Mouse (Mus musculus): Measurements from ENCODE around the gene Aurka. TPM values are rescaled to one million over a fixed set of nuclear protein-coding genes. Genes with fewer than 3 reads are reported as not detected.

Gene Aurka
- polyA plus RNA-seq, 1 experiment from 2014 or later = 165 TPM

GRCm38 (mm10) chr2:172346933-172347611 lies 23.3 kb downstream of the Aurka start:
- H3K36me3 ChIP-seq (ENCODE audit: insufficient read depth) = no peaks in the 10 kb centered on the region
- ATAC-seq (ENCODE audit: insufficient read depth) (no peak), DNase-seq (peak; percentile 33)
- H3K4me2 ChIP-seq = peak overlapping the region; percentile 97
- peak overlapping the region; percentile 75; the same call in 1 of the 2 replicates for H3K9ac ChIP-seq
- peak overlapping the region; percentile 24; the same call in 1 of the 2 replicates for H3K27ac ChIP-seq (ENCODE audit: low read depth)
- WGBS = 41% methylated on average over 8 of the region's 8 CpGs
- H3K27me3 ChIP-seq (ENCODE audit: insufficient read depth, low read length) = no peaks in the 10 kb centered on the region
- H3K4me1 ChIP-seq (ENCODE audit: insufficient read depth) = peaks cover 23% of the 10 kb centered on the region
- no peaks in the 10 kb centered on the region for H3K9me3 ChIP-seq (ENCODE audit: low read depth, low read length)
- peak overlapping the region; percentile 74 for H3K4me3 ChIP-seq (ENCODE audit: low read depth, low read length)
- TF ChIP-seq CTCF (IDR thresholded peaks at IDR 0.05; ENCODE audit: low read depth) = no peak

- H3K27me3 ChIP-seq (ENCODE audit: insufficient read depth, low read length) = no peaks in the 10 kb centered on the region
- peak; percentile 57 for DNase-seq
- peak; percentile 1; the same call in 1 of the 2 replicates for ATAC-seq (ENCODE audit: insufficient read depth)
- peak overlapping the region; percentile 97 for H3K4me2 ChIP-seq
- no peaks in the 10 kb centered on the region for H3K36me3 ChIP-seq (ENCODE audit: insufficient read depth)
- peak overlapping the region; percentile 75 for H3K9ac ChIP-seq
- WGBS = 4% methylated on average over 31 of the region's 31 CpGs
- H3K4me1 ChIP-seq (ENCODE audit: insufficient read depth) = peaks cover 23% of the 10 kb centered on the region
- no peak for TF ChIP-seq CTCF (IDR thresholded peaks at IDR 0.05; ENCODE audit: low read depth)
- H3K4me3 ChIP-seq (ENCODE audit: low read depth, low read length) = peak overlapping the region; percentile 74
- no peaks in the 10 kb centered on the region for H3K9me3 ChIP-seq (ENCODE audit: low read depth, low read length)
- peak overlapping the region; percentile 70 for H3K27ac ChIP-seq (ENCODE audit: low read depth)
Observed at GRCm38 (mm10) chr2:172346034-172346929, 24.1 kb downstream of the Aurka start.

- peak within 1 kb of the TSS; percentile 81 for H3K27ac ChIP-seq (ENCODE audit: low read depth)
- DNase-seq = peak; percentile 100
- peak; percentile 85 for ATAC-seq (ENCODE audit: insufficient read depth)
- H3K9ac ChIP-seq = peak within 1 kb of the TSS; percentile 75
- peak within 1 kb of the TSS; percentile 97 for H3K4me2 ChIP-seq
- no peaks in the 10 kb centered on the region for H3K27me3 ChIP-seq (ENCODE audit: insufficient read depth, low read length)
- no peaks in the 10 kb centered on the region for H3K9me3 ChIP-seq (ENCODE audit: low read depth, low read length)
- peaks cover 23% of the 10 kb centered on the region for H3K4me1 ChIP-seq (ENCODE audit: insufficient read depth)
- H3K36me3 ChIP-seq (ENCODE audit: insufficient read depth) = no peaks in the 10 kb centered on the region
- no peak for TF ChIP-seq CTCF (IDR thresholded peaks at IDR 0.05; ENCODE audit: low read depth)
- peak within 1 kb of the TSS; percentile 74 for H3K4me3 ChIP-seq (ENCODE audit: low read depth, low read length)
- WGBS = under 1% methylated on average over 33 of the region's 35 CpGs
Observed at GRCm38 (mm10) chr2:172345258-172345738, 25.0 kb downstream of the Aurka start, which contains the start of gene Fam210b. Gene Fam210b, plus strand, starts transcription at chr2:172345565.

DNA sequence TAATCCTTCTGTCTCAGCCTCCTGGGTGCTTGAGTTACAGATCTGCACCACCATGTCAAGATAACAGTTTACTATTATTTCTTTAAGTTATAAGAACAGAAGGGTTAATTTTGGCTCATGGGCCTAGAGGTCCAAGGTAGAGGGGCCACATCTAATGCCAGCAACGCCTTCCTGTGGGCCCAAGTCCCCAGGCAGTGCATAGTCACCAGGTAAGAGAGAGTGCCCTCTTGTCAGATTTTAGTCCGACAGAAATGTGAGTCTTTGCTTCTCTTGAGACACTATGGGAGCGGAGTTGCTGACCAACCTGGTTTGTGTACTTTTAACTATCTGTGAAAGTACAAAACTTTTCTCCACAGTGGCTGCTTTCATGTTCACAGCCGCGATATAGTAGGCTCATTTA lies 25.7 kb downstream of the Aurka start:
- peak overlapping the region; percentile 32 for H3K9ac ChIP-seq
- H3K27ac ChIP-seq (ENCODE audit: low read depth) = peak overlapping the region; percentile 81

GRCm38 (mm10) chr2:172343751-172344150 lies 26.6 kb downstream of the Aurka start:
- ATAC-seq (ENCODE audit: insufficient read depth) (no peak), DNase-seq (peak; percentile 70)
- H3K36me3 ChIP-seq (ENCODE audit: insufficient read depth) = no peaks in the 10 kb centered on the region
- TF ChIP-seq CTCF (IDR thresholded peaks at IDR 0.05; ENCODE audit: low read depth) = no peak
- H3K4me1 ChIP-seq (ENCODE audit: insufficient read depth) = peaks cover 15% of the 10 kb centered on the region
- H3K9ac ChIP-seq = no peak overlapping the region
- H3K4me3 ChIP-seq (ENCODE audit: low read depth, low read length) = no peak overlapping the region
- H3K27me3 ChIP-seq (ENCODE audit: insufficient read depth, low read length) = no peaks in the 10 kb centered on the region
- H3K27ac ChIP-seq (ENCODE audit: low read depth) = no peak overlapping the region
- 87% methylated on average over 7 of the region's 7 CpGs for WGBS
- no peak overlapping the region for H3K4me2 ChIP-seq
- no peaks in the 10 kb centered on the region for H3K9me3 ChIP-seq (ENCODE audit: low read depth, low read length)

More for the DNA sequence above, 25.7 kb downstream of the Aurka start:
- no peak for DNase-seq
- TF ChIP-seq CTCF (IDR thresholded peaks at IDR 0.05; ENCODE audit: low read depth) = no peak
- Histone ChIP-seq H3K36me3 (ENCODE audit: insufficient read depth) (no peaks in the 10 kb centered on the region), H3K9me3 (ENCODE audit: low read depth, low read length) (no peaks in the 10 kb centered on the region), H3K27me3 (ENCODE audit: insufficient read depth, low read length) (no peaks in the 10 kb centered on the region), H3K4me1 (ENCODE audit: insufficient read depth) (peaks cover 22% of the 10 kb centered on the region), H3K4me3 (ENCODE audit: low read depth, low read length) (peak overlapping the region; percentile 16; the same call in 1 of the 2 replicates), H3K4me2 (peak overlapping the region; percentile 97)
- 28% methylated on average over 5 of the region's 5 CpGs for WGBS
- no peak for ATAC-seq (ENCODE audit: insufficient read depth)

GRCm38 (mm10) chr2:172341606-172342005 lies 28.7 kb downstream of the Aurka start:
- Histone ChIP-seq H3K4me3 (ENCODE audit: low read depth, low read length) (no peak overlapping the region), H3K9ac (no peak overlapping the region), H3K4me1 (ENCODE audit: insufficient read depth) (peaks cover 5% of the 10 kb centered on the region), H3K36me3 (ENCODE audit: insufficient read depth) (no peaks in the 10 kb centered on the region), H3K27me3 (ENCODE audit: insufficient read depth, low read length) (no peaks in the 10 kb centered on the region), H3K9me3 (ENCODE audit: low read depth, low read length) (no peaks in the 10 kb centered on the region), H3K27ac (ENCODE audit: low read depth) (no peak overlapping the region), H3K4me2 (no peak overlapping the region)
- no peak for DNase-seq
- no peak for TF ChIP-seq CTCF (IDR thresholded peaks at IDR 0.05; ENCODE audit: low read depth)
- no peak for ATAC-seq (ENCODE audit: insufficient read depth)
- 47% methylated on average over 5 of the region's 5 CpGs for WGBS

DNA sequence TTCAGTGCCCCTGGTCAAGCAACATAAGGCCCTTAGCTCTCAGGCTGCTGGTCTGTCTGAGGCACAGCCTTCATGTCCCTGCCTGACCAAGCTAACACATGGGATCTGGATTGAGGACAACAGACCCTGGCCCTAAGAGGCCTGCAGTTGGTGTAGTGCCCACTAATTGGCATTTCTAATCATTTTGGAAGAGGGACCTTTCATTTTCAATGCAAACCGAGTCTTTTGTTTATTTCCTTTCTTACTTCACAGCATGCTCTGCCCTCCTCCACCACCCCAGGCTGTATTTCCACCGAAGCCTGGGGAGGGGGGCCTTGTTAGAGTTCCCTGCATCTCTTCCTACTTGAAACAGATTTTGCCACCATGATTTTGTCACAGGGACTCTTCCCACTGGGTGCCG lies 29.4 kb downstream of the Aurka start:
- Histone ChIP-seq H3K4me3 (ENCODE audit: low read depth, low read length) (no peak overlapping the region), H3K9me3 (ENCODE audit: low read depth, low read length) (no peaks in the 10 kb centered on the region), H3K27me3 (ENCODE audit: insufficient read depth, low read length) (no peaks in the 10 kb centered on the region), H3K4me1 (ENCODE audit: insufficient read depth) (peaks cover 5% of the 10 kb centered on the region), H3K4me2 (no peak overlapping the region), H3K27ac (ENCODE audit: low read depth) (no peak overlapping the region), H3K9ac (no peak overlapping the region), H3K36me3 (ENCODE audit: insufficient read depth) (no peaks in the 10 kb centered on the region)
- no peak for DNase-seq
- 45% methylated on average over 3 of the region's 3 CpGs for WGBS
- TF ChIP-seq CTCF (IDR thresholded peaks at IDR 0.05; ENCODE audit: low read depth) = no peak
- no peak for ATAC-seq (ENCODE audit: insufficient read depth)

All from lung, embryonic 14.5 days (tissue).